In the genomic region with DNA sequence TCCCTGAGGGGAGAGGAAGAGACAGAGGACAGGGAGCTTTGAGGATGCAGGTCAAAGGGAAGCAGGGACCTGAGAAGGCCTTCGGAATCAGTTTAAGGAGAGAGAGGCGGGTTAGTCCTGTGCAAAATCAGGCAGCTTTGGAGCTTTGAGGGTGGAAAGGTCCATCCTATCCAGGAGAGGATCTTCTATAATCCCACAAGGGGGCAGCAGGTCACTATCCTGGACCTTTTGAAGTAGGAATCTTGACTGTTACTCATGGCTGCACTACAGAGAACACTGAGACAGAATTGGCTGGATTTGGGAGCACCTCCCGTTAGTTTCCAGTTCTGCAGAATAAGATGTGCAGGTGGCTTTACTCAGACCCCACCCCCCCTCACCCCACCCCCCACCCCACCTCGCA, we compare ENCODE assay signal across 9 mouse cellular contexts. TPM values are rescaled to one million over a fixed set of nuclear protein-coding genes. Genes with fewer than 3 reads are reported as not detected.
DNase-seq lines count a peak whose midpoint lies in the region; ATAC-seq lines count a peak whose summit lies in the region.
"Had no signal": no experiment of that assay in that cellular context is flagged by ENCODE, and none has a peak within 500 bp of the region (broad histone marks: within the 10 kb centered on the region; RNA-seq: fewer than 3 reads in every experiment).

No protein-coding gene starts in this region.

- H3K4me2 ChIP-seq in midbrain, embryonic 13.5 days (replicated peaks) = no peak overlapping the region
- H3K4me2 ChIP-seq: liver, embryonic 15.5 days had no signal

- no peak overlapping the region for H3K27ac ChIP-seq in midbrain, embryonic 13.5 days
- H3K27ac ChIP-seq: liver, embryonic 15.5 days had no signal

- no peaks in the 10 kb centered on the region for H3K9me3 ChIP-seq in midbrain, embryonic 13.5 days
- H3K9me3 ChIP-seq: liver, embryonic 15.5 days had no signal

- no peak overlapping the region for H3K9ac ChIP-seq in midbrain, embryonic 13.5 days (replicated peaks)
- H3K9ac ChIP-seq: liver, embryonic 15.5 days had no signal

- no peaks in the 10 kb centered on the region; the same call in 1 of the 2 replicates for H3K4me1 ChIP-seq in midbrain, embryonic 13.5 days (replicated peaks)
- H3K4me1 ChIP-seq: liver, embryonic 15.5 days had no signal

- DNase-seq in kidney, postnatal 10 days = peak; percentile 50
- no peak for DNase-seq in kidney, postnatal 14 days
- peak; percentile 49 for DNase-seq in Muller cell, postnatal 12 days (ENCODE audit: inconsistent ontology term)
- DNase-seq in embryo, embryonic 10.5 days (ENCODE audit: low spot score) = peak; percentile 75
- DNase-seq in urinary bladder, postnatal 14 days (ENCODE audit: low spot score) = no peak
- DNase-seq in layer of hippocampus, postnatal 36 days = no peak
- DNase-seq: heart, postnatal 36 days had no signal

- no peaks in the 10 kb centered on the region for H3K27me3 ChIP-seq in midbrain, embryonic 13.5 days

- WGBS in midbrain, embryonic 13.5 days = 35% methylated on average over 4 of the region's 4 CpGs

- peak; percentile 47; the same call in 1 of the 2 replicates for ATAC-seq in midbrain, embryonic 13.5 days

- peaks cover 32% of the 10 kb centered on the region for H3K36me3 ChIP-seq in midbrain, embryonic 13.5 days
- H3K36me3 ChIP-seq: liver, embryonic 15.5 days had no signal

- no peak overlapping the region for H3K4me3 ChIP-seq in midbrain, embryonic 13.5 days (replicated peaks)
- H3K4me3 ChIP-seq: liver, embryonic 15.5 days had no signal

RNA-seq across cellular contexts. Expression of a gene that starts 11.0 kb away (rescaled TPM):
- 5.4 and 5.6 TPM in 2 replicates for polyA plus RNA-seq in midbrain, embryonic 13.5 days (2015; fragmentation: Nextera tagmentation; extraction: Ambion mirVana)
- total RNA-seq in layer of hippocampus, postnatal 36 days (2021) = 10 to 100 TPM; 12.2 to 13.7 TPM

RNA-seq across cellular contexts. Expression of a gene that starts 11.9 kb away (rescaled TPM):
- 0.53 and 0.57 TPM in 2 replicates for polyA plus RNA-seq in midbrain, embryonic 13.5 days (2015; fragmentation: Nextera tagmentation; extraction: Ambion mirVana)
- 1 to 10 TPM; 1.8 to 1.9 TPM for total RNA-seq in layer of hippocampus, postnatal 36 days (2021)

RNA-seq across cellular contexts. Expression of a gene that starts 13.4 kb away (rescaled TPM):
- 0.93 and 1.5 TPM in 2 replicates for polyA plus RNA-seq in midbrain, embryonic 13.5 days (2015; fragmentation: Nextera tagmentation; extraction: Ambion mirVana)
- 1 to 10 TPM; 1.2 to 2.1 TPM for total RNA-seq in layer of hippocampus, postnatal 36 days (2021)
- total RNA-seq: heart, postnatal 36 days had no signal
- polyA plus RNA-seq: liver, embryonic 15.5 days had no signal

RNA-seq across cellular contexts. Expression of a gene that starts 33.5 kb away (rescaled TPM):
- 121 TPM in 2 replicates for polyA plus RNA-seq in midbrain, embryonic 13.5 days (2015; fragmentation: Nextera tagmentation; extraction: Ambion mirVana)
- 10 to 100 TPM; 44.1 to 47.9 TPM for total RNA-seq in layer of hippocampus, postnatal 36 days (2021)

RNA-seq across cellular contexts. Expression of a gene that starts 33.6 kb away (rescaled TPM):
- polyA plus RNA-seq in midbrain, embryonic 13.5 days (2015; fragmentation: Nextera tagmentation; extraction: Ambion mirVana) = 0.98 and 1.1 TPM in 2 replicates
- 1 to 10 TPM; 5.9 to 7.8 TPM for total RNA-seq in layer of hippocampus, postnatal 36 days (2021)

Comparison
In these comparisons a context has a peak if more than half of its experiments do, and no peak if none do; other contexts are left out.
1. DNase-seq: peak in kidney, postnatal 10 days (single experiment), Muller cell, postnatal 12 days (single experiment) and embryo, embryonic 10.5 days (single experiment); none in kidney, postnatal 14 days (single experiment), urinary bladder, postnatal 14 days (single experiment) and layer of hippocampus, postnatal 36 days (0 of 2).